Mouse (Mus musculus) liver, embryonic 14.5 days (tissue): ENCODE measurements around the gene Mlx. TPM values are rescaled to one million over a fixed set of nuclear protein-coding genes. Genes with fewer than 3 reads are reported as not detected.

Source experiments
- ATAC-seq: fragments of 200-750 bp; cut with Nextera tagmentation; 2 replicates; pipeline ENCODE4 v1.8.0; 2017; ENCODE audit warnings: moderate number of reproducible peaks, mild to moderate bottlenecking, moderate library complexity; ENCODE audit not compliant: insufficient read depth
- DNase-seq, 3 experiments: peaks; one replicate each; pipeline ENCODE4 v3.0.0-alpha.2; 2012 to 2013; ENCODE audit warnings: low read depth in 3 of 3, low spot score in 3 of 3
- H3K27ac ChIP-seq: fragments of 300-500 bp; sonication (generic); 2 replicates; pipeline ENCODE4 v1.5.1; 2014; ENCODE audit warnings: moderate library complexity, mild to moderate bottlenecking, control low read depth, inconsistent platforms
- H3K27me3 ChIP-seq: fragments of 300-500 bp; sonication (generic); 2 replicates; pipeline ENCODE4 v1.6.1; 2014; ENCODE audit warnings: mild to moderate bottlenecking, low read length, moderate library complexity; ENCODE audit not compliant: control insufficient read depth, insufficient read depth
- H3K36me3 ChIP-seq: fragments of 300-500 bp; sonication (generic); replicated peaks from 2 replicates; pipeline ENCODE4 v1.6.1; 2014; ENCODE audit warnings: low read depth; ENCODE audit not compliant: control insufficient read depth, insufficient read depth
- H3K4me1 ChIP-seq, 2 experiments: fragments of 200-500 bp in 1 of 2; fragments of 300-500 bp in 1 of 2; sonication (generic) in 1 of 2; replicated peaks; 2 replicates each; pipeline ENCODE4 v1.6.1; 2012 to 2014; ENCODE audit warnings: antibody characterized with exemption in 1 of 2, inconsistent platforms in 1 of 2, low read length in 1 of 2; ENCODE audit not compliant: control insufficient read depth in 2 of 2, insufficient read depth in 2 of 2
- H3K4me2 ChIP-seq: fragments of 300-500 bp; sonication (generic); 2 replicates; pipeline ENCODE4 v1.6.1; 2014; ENCODE audit warnings: low read depth, mild to moderate bottlenecking, control low read depth, moderate library complexity
- H3K4me3 ChIP-seq, 2 experiments: fragments of 200-500 bp in 1 of 2; fragments of 300-500 bp in 1 of 2; sonication (generic) in 1 of 2; 2 replicates each; pipeline ENCODE4 v1.5.1; 2012 to 2014; ENCODE audit warnings: low read depth in 2 of 2, low read length in 2 of 2, mild to moderate bottlenecking in 2 of 2, control low read depth in 1 of 2, inconsistent platforms in 1 of 2, moderate library complexity in 1 of 2; ENCODE audit not compliant: insufficient read depth in 1 of 2
- H3K9ac ChIP-seq: fragments of 300-500 bp; sonication (generic); replicated peaks from 2 replicates; pipeline ENCODE4 v1.6.1; 2014; ENCODE audit warnings: mild to moderate bottlenecking, control low read depth, moderate library complexity
- H3K9me3 ChIP-seq: fragments of 300-500 bp; sonication (generic); 2 replicates; pipeline ENCODE4 v1.6.1; 2016; ENCODE audit warnings: low read length, mixed read lengths; ENCODE audit not compliant: control insufficient read depth
- CTCF ChIP-seq: IDR thresholded peaks from 2 replicates; pipeline ENCODE4 v1.5.1; 2016; ENCODE audit warnings: antibody characterized with exemption, low read depth, control low read depth
- EP300 ChIP-seq: IDR thresholded peaks from 2 replicates; pipeline ENCODE4 v1.6.1; 2016; ENCODE audit warnings: antibody characterized with exemption, low read depth
- WGBS: fragments of 180-500 bp; shearing (Covaris S2); extraction: QIAGEN DNeasy Blood & Tissue Kit; methylation state at CpG from one replicate; pipeline ENCODE4 v1.1.7; 2014; ENCODE audit not compliant: insufficient replicate concordance; 5-methylcytosine and 5-hydroxymethylcytosine counted together
- polyA plus RNA-seq, 2 experiments: library from polyadenylated mRNA; depleted of rRNA in 1 of 2; stranded (reverse) in 1 of 2; unstranded in 1 of 2; fragments of >200 nt; fragmentation: Nextera tagmentation in 1 of 2; extraction: Ambion mirVana in 1 of 2; gene quantifications; 2 replicates each; pipeline versions ENCODE4 v1.2.1 to v1.2.3; 2012 to 2014

Mlx gene
- polyA plus RNA-seq, 2 experiments, result 16.8 to 26.8 TPM

- Histone ChIP-seq H3K4me2 (no peak overlapping the region), H3K4me1 (peaks cover 0 to 3% of the 10 kb centered on the region in 2 experiments; a peak in 1 of 4 replicates), H3K36me3 (peaks cover 4% of the 10 kb centered on the region), H3K27me3 (no peaks in the 10 kb centered on the region), H3K9ac (no peak overlapping the region), H3K9me3 (no peaks in the 10 kb centered on the region; the same call in 1 of the 2 replicates), H3K27ac (no peak overlapping the region), H3K4me3 (no peak overlapping the region)
- TF ChIP-seq EP300 (no peak), CTCF (no peak)
- no peak for ATAC-seq
- DNase-seq, result no peak
- WGBS, result 80% methylated on average over 4 of the region's 4 CpGs
These were observed 22.3 kb downstream of the Mlx start for GRCm38 (mm10) chr11:101109351-101109750.

- DNase-seq (no peak), ATAC-seq (no peak)
- 54% methylated on average over 5 of the region's 5 CpGs for WGBS
- Histone ChIP-seq H3K27ac (no peak overlapping the region), H3K4me1 (peaks cover 0 to 3% of the 10 kb centered on the region in 2 experiments; a peak in 1 of 4 replicates), H3K4me3 (no peak overlapping the region), H3K9me3 (no peaks in the 10 kb centered on the region; the same call in 1 of the 2 replicates), H3K36me3 (peaks cover 3% of the 10 kb centered on the region), H3K27me3 (no peaks in the 10 kb centered on the region), H3K9ac (no peak overlapping the region), H3K4me2 (no peak overlapping the region)
- TF ChIP-seq CTCF, result no peak
- no peak for TF ChIP-seq EP300
These were observed 23.6 kb downstream of the Mlx start for GRCm38 (mm10) chr11:101110708-101111107.

GRCm38 (mm10) chr11:101111178-101111577 lies 24.1 kb downstream of the Mlx start:
- Histone ChIP-seq H3K4me3 (no peak overlapping the region), H3K27ac (no peak overlapping the region), H3K4me1 (peaks cover 0 to 3% of the 10 kb centered on the region in 2 experiments; a peak in 2 of 4 replicates), H3K9me3 (no peaks in the 10 kb centered on the region; the same call in 1 of the 2 replicates), H3K27me3 (no peaks in the 10 kb centered on the region), H3K4me2 (no peak overlapping the region), H3K36me3 (no peaks in the 10 kb centered on the region), H3K9ac (no peak overlapping the region)
- TF ChIP-seq EP300 (no peak), CTCF (no peak)
- 83% methylated on average over 4 of the region's 4 CpGs for WGBS
- DNase-seq, result no peak
- ATAC-seq, result no peak

GRCm38 (mm10) chr11:101112186-101112585 lies 25.1 kb downstream of the Mlx start:
- H3K27ac ChIP-seq, result no peak overlapping the region
- H3K9ac ChIP-seq, result no peak overlapping the region
- H3K4me1 ChIP-seq, result peaks cover 0 to 3% of the 10 kb centered on the region in 2 experiments; a peak in 2 of 4 replicates
- no peak overlapping the region for H3K4me3 ChIP-seq
- ATAC-seq (no peak), DNase-seq (no peak)
- H3K9me3 ChIP-seq, result no peaks in the 10 kb centered on the region; the same call in 1 of the 2 replicates
- no peak overlapping the region for H3K4me2 ChIP-seq
- WGBS, result 84% methylated on average over 3 of the region's 3 CpGs
- H3K36me3 ChIP-seq, result no peaks in the 10 kb centered on the region
- no peak for TF ChIP-seq EP300
- no peak for TF ChIP-seq CTCF
- H3K27me3 ChIP-seq, result no peaks in the 10 kb centered on the region

GRCm38 (mm10) chr11:101115564-101115963 lies 28.5 kb downstream of the Mlx start:
- Histone ChIP-seq H3K4me1 (peaks cover 7% of the 10 kb centered on the region in 2 experiments), H3K4me3 (no peak overlapping the region), H3K36me3 (no peaks in the 10 kb centered on the region), H3K27me3 (no peaks in the 10 kb centered on the region), H3K9me3 (no peaks in the 10 kb centered on the region; the same call in 1 of the 2 replicates), H3K9ac (no peak overlapping the region), H3K27ac (no peak overlapping the region), H3K4me2 (no peak overlapping the region)
- DNase-seq (no peak), ATAC-seq (no peak)
- TF ChIP-seq CTCF, result no peak
- TF ChIP-seq EP300, result no peak
- WGBS, result 74% methylated on average over 2 of the region's 2 CpGs
